Mouse (Mus musculus): ENCODE measurements around the gene Ankrd44.

The Ankrd44 gene

GRCm38 (mm10) chr1:54922025-54922574 is 4.1 kb downstream of the Ankrd44 start:
- no peak for DNase-seq

DNA sequence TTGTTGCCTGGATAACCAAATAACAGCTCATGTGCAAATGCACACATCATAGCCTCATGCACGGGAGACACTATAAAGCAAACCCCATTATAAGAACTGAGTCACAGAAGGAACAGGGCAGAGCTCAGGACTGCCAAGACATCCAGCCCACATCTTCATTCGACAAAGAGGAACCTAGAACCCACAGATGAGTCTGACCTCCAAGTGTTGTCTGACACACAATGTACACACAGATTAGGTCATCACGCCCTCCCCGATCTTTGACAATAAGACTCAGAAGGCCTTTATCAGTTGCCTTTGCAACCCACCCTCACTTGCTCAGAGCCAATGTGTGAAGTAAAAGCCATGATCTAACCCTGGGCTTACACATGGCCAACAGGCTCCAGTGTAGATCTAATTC is 6.1 kb downstream of the Ankrd44 start:
- DNase-seq, result no peak

GRCm38 (mm10) chr1:54916456-54916855 is 9.7 kb downstream of the Ankrd44 start:
- DNase-seq, result no peak

DNA sequence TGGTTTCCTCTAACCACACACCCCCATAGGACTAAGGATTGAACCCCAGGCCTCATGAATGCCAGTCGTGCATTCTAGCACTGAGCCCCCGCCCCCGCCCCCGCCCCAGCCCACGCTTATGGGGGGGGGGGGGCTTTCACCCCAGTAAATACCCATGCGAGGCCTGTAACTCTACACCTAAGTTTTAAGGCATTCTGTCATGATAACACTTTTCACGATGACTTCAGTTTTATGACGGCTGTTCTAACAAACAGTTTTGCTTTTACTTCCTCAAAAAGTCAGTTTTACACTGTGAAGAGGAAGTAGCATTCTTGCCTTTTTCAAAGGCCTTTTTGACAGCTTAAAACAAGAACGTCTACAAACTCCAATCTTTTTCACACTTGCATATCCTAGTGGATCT is 11.8 kb downstream of the Ankrd44 start:
- no peak for DNase-seq

DNA sequence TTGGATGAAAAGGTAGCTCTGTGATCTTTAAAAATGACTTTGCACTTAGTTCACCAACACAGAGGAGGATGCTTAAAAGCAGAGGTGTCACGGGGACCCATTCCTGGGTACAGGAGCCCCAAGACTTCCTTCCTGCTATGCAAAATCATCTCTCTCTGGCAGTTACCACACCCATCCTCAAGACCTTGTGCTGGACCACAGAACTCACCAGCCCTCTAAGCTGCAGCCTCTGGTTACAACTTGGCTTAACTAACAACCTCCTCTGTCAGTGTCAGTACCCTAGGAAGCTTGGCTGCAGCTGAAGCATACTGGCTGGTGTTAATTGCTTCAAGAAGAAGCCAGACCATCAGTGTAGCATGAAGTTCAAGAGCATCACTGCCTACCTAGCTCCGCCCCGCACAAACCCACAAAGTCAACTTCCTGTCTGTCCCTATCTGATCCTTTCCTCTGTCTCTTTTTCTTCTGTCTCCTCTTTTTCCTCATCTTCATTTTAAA is 12.8 kb downstream of the Ankrd44 start:
- DNase-seq, result no peak

DNA sequence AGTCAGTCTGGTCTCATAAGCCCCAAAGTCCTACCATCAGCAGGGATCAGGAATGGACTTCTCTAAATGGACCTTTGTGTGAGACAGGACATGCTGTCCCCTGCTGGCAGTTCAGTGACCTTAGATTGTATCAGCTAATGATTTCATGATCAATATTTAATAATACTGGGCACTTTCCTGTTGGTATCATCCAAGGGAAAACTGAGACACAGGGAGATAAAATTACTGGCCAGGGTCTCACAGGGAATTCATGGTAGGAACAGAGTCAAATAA is 13.2 kb downstream of the Ankrd44 start:
- no peak for DNase-seq

DNA sequence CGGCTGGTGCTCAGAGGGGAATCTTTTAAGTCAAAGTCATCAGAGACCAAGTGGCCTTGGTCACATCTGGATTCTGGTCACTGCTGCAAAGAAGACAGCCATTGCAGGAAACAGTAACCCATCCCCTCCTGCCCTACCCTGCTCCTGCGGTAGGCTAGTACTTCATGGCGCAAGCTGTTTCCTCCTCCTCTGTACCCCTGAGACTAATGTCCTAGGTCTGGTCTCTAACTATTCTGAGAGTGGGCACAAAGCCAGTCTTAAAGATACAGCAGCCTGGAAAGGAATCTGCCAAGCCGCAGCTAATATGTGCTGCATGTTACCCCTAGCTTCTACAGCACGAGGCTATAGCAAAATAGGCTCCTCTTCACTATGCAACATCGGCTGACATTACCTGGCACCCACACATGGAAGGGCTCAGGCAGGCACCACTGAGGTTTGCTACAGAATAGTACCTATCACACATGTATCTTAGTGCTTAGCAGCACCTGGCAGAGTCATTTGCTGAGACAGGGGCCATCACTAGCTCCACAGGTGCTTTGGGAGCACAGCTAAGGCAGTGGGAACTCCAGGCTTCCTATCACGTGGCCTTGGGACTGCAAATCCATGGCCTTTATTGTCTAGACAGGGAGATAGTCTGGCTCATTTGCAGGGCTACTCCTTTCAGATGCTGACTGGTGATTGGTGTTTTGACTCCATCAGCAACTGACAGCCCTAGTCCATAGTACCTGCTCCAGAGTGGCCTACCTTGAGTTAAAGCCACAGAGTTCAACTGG is 13.7 kb downstream of the Ankrd44 start:
- no peak for DNase-seq

DNA sequence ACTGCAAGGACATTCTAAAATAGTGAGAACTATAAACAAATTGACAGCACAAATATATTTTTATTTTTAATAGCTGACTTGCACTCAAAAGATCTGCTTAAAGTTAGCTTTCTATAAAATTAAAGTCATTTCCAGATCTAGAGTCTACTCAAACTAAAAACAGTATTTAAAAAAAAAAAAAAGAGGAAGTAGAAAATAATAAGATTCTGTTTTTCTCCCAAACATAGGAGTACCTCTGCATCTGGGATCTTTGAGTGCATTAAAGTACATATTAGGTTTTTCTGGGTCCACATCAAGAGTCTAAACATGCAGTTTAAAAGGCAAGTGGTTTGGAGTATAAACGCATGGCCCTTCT is 15.0 kb downstream of the Ankrd44 start:
- DNase-seq, result no peak

GRCm38 (mm10) chr1:54910489-54911255 is 15.5 kb downstream of the Ankrd44 start:
- no peak for DNase-seq

DNA sequence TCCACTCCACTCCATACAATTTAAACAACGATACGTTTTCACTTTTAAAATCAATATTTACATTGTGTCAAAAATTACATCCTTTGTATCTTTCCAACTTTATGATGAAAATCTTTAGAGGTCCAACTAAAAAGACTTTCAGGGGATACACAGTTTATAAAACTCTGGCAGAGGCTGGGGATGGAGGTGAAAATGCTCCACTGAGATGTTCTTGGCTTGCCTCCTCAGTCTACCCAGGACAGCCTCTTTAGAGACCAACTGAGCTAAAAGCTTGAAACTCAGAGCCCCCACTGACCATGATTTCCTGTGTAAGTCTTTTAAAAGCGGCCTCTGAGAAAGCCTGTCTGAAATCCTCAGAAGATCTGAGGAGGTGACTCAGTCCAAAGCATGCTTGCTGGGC is 17.4 kb downstream of the Ankrd44 start:
- DNase-seq, result no peak

- no peak for DNase-seq
These were observed 19.0 kb downstream of the Ankrd44 start for GRCm38 (mm10) chr1:54907066-54907639.

DNA sequence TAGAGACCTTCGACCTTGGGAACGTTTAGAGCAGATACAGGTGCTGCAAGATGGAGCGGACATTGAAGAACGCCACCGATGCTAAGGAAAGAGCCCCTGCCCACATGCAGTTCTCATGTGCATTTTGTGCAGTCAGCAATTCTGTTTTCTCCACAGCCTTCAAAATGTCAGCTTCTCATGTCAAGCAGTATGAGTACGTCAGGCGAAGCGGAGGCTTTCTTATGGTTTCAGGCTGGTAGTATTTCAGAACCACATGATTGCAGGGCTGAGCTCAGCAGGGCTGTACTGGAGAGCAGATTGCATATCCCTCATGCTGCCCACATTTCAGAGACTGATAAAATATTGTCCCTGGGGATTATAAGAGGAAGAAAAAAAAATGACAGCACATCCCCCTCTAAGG is 19.9 kb downstream of the Ankrd44 start:
- peak; percentile 26 to 37 for DNase-seq

DNA sequence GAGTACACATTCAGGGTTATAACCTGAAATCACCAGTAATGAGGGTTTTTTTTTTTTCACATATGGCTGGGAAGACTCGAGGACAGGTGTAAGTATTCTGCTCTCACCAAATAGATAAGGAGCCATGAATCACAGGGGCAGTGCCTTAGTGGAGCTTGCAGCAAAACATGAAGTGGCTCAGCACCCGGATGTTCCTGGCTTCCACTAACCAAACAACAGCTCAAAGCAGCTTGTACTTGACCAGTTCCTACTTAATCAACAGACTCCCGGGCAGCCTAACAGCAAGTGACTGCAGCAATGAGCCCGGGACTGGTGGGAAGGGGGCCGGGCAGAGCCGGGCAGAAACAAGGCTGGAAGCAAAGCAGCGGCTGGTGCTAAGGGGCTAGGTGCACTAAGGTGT is 20.6 kb downstream of the Ankrd44 start:
- DNase-seq, result no peak

GRCm38 (mm10) chr1:54904165-54904564 is 22.0 kb downstream of the Ankrd44 start:
- no peak for DNase-seq

- no peak for DNase-seq
These were observed 23.4 kb downstream of the Ankrd44 start for GRCm38 (mm10) chr1:54902689-54903246.

DNA sequence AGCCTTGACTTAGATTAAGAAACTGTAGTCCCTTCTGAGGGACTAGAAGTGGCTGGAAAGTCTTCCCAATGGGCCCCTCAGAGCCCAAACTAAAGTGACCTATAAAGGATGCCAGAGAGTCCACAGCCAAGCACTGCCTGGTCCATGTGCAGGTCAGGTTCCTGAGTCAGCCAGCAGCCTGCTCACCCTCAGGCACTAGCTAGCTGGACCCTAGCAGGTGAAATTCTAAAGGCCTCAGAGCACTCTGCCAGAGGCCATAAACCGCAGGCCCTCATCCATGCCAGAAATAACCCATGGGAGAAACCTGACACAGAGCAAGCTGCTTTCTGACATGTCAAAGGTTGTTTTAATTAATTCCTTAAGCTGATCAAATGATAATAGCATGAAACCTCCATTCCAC is 25.1 kb downstream of the Ankrd44 start:
- DNase-seq, result no peak

DNA sequence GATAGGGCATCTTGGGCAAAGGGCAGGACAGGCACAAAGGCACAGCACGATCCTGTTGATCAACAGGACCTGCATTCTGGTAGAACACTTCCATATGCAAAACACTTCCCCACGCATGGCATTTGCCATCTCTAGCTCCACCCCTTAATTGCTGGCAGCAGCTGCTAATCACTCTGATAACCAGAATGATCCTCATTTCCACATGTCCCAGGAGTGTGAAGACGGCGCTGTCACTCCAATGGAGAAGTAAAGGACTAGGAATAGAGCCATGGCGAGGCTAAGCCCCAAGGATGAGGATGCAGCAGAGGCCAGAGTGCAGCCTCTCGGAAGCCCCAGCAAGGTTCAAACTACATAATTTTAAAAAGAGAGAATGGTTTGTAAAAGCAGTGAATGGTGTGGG is 26.9 kb downstream of the Ankrd44 start:
- no peak for DNase-seq

- no peak for DNase-seq
These were observed 27.5 kb downstream of the Ankrd44 start for GRCm38 (mm10) chr1:54898656-54899084.

- DNase-seq, result no peak
These were observed 28.5 kb downstream of the Ankrd44 start for GRCm38 (mm10) chr1:54897726-54898125.

GRCm38 (mm10) chr1:54896109-54897085 is 29.8 kb downstream of the Ankrd44 start:
- DNase-seq, result peak; percentile 20 to 44

DNA sequence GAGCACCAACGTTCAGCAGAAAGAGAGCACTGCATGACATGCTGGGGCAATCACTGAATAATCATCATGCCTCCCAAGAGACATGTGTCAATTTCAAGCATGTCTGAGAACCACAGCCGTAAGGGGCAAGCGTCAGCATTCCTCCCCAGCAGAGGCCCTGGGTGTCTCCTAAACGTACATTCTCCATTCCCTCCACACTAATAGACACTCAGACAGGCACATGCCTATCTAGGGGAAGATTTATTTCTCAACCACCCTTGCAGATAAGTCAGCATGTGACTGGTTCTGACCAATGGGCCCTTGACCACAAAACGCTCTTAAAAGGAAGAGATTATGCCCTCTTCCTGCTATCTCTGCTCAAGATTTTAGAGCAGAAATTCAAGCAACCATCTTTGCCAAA is 37.7 kb downstream of the Ankrd44 start:
- DNase-seq, result no peak

DNA sequence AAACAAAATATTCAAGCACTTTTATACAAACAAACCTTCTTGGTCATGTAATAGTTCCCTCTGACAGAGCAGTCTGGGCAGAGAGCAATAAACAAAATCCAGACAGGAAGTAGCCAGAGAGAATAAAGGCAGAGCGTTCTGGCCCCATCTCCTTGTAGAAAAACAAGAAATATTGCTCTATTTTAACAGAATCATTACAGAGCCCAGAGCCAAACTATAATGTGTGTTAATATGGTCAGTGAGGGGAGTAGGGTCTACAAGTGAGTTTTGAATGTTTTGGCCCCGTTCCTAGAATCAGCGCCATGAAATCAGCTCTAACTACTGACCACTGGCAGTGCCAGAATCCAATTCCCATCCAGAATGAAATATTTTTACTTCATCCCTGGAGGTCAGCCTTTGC is 38.3 kb downstream of the Ankrd44 start:
- DNase-seq, result no peak

Data from cerebellum, postnatal 25 days (tissue).